Mouse (Mus musculus): Measurements from ENCODE around the gene Dqx1. TPM values are rescaled to one million over a fixed set of nuclear protein-coding genes. Genes with fewer than 3 reads are reported as not detected.

Gene Dqx1
- polyA plus RNA-seq, 1 experiment from 2014 or later: 0.68 TPM

DNA sequence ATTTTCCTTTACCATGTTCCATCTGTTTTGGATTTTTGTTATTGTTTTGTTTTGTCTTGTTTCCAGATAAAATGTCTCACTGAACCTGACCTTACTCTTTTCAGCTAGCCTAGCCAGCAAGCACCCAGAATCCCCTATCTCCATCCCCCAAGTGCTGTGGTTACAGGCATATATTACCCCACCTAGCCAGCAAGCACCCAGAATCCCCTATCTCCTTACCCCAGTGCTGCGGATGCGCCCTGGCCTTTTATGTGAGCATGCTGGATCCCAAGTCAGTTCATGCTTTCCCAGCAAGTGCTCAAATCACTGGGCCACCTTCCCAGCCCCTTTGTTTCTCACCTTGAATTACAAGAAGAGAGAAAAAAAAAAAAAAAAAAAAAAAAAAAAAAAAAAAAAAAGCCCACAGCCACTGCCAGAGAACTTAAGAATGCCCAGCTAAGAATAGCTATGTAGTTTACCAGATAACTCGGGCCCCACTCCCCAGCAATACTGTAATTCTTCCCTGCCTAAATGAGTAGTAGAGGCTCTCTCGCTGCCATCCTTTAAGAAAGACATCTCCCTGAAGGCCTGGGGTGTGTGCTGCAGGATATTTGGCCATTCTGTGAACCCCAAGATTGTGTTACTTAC, 54.0 kb downstream of the Dqx1 start:
- Histone ChIP-seq H3K36me3 (peaks cover 8% of the 10 kb centered on the region; the same call in 1 of the 2 replicates), H3K4me3 (replicated peaks) (no peak overlapping the region), H3K9ac (replicated peaks) (no peak overlapping the region), H3K4me1 (replicated peaks) (peaks cover 37% of the 10 kb centered on the region), H3K27me3 (no peaks in the 10 kb centered on the region), H3K9me3 (no peaks in the 10 kb centered on the region), H3K27ac (no peak overlapping the region), H3K4me2 (no peak overlapping the region)
- 89% methylated on average over 4 of the region's 4 CpGs for WGBS
- no peak for ATAC-seq (ENCODE audit: insufficient number of reproducible peaks, insufficient read depth, low FRiP score, low TSS enrichment, low read depth)

DNA sequence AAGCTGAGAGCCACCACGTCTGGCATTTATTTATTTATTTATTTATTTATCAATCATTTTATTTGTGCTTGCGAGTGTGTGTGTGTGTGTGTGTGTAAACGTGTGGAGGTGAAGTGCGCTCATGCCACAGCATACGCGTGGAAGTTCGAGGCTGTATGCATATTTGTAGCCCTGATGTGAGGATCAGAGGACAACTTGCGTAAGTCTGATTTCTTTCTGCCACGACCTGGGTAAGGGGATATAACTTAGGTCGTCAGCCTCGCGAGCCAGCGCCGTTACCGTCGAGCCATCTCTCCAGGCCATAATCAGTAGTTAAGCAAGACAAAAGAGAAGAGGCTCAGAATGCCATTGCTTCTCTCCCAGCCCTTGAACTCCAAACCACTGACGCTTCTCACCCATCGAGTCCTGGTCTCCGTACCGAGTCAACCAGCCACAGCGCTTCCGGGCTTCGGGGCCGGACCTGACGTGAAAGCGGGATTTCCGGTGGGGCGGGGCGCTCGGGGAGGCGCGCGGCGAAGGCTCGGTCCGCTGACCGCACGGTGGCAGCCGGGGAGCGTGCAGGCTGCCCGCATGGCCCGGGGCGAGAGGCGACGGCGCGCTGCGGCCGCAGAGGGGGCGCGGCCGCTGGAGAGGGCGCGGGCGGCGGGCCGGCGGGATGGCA, 57.5 kb downstream of the Dqx1 start, which contains the start of gene Mogs:
TSS of gene Mogs (plus strand) at position 486 of the 661 bp plus-strand sequence.
- Histone ChIP-seq H3K27ac (peak within 1 kb of the TSS; percentile 78), H3K9me3 (no peaks in the 10 kb centered on the region), H3K4me2 (peak within 1 kb of the TSS; percentile 96), H3K9ac (replicated peaks) (peak within 1 kb of the TSS; percentile 90), H3K4me3 (replicated peaks) (peak within 1 kb of the TSS; percentile 83), H3K27me3 (no peaks in the 10 kb centered on the region), H3K4me1 (replicated peaks) (peaks cover 30% of the 10 kb centered on the region), H3K36me3 (peaks cover 42% of the 10 kb centered on the region)
- under 1% methylated on average over 56 of the region's 58 CpGs for WGBS
- peak; percentile 76 for ATAC-seq (ENCODE audit: insufficient number of reproducible peaks, insufficient read depth, low FRiP score, low TSS enrichment, low read depth)

DNA sequence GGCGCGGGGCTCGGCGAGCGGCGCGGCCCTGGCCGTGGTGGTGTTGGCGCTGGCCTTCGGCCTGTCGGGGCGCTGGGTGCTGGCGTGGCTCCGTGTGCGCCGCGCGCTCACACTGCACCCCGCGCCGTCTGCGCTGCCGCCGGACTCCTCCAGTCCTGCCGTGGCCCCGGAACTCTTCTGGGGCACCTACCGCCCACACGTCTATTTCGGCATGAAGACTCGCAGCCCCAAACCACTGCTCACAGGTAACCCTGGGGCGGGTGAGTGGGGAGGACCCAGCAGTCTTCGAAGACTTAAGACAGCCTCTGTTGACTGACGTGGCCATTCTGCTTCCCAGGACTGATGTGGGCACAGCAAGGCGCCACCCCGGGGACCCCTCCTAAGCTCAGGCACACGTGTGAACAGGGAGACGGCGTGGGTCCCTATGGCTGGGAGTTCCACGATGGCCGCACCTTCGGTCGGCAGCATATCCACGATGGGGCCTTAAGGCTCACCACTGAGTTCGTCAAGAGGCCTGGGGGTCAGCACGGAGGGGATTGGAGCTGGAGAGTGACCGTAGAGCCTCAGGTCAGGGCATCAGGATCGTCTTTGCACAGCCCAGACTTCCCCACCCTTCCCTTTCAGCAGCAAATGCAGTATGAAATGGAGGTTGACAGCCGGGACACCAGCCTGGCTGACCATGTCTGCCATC, 58.2 kb downstream of the Dqx1 start:
- no peaks in the 10 kb centered on the region for H3K9me3 ChIP-seq
- WGBS: 3% methylated on average over 47 of the region's 48 CpGs
- H3K36me3 ChIP-seq: peaks cover 41% of the 10 kb centered on the region
- H3K27ac ChIP-seq: peak overlapping the region; percentile 78
- H3K4me1 ChIP-seq (replicated peaks): peaks cover 33% of the 10 kb centered on the region
- H3K27me3 ChIP-seq: no peaks in the 10 kb centered on the region
- peak overlapping the region; percentile 83 for H3K4me3 ChIP-seq (replicated peaks)
- H3K9ac ChIP-seq (replicated peaks): peak overlapping the region; percentile 90
- H3K4me2 ChIP-seq: peak overlapping the region; percentile 96
- peak; percentile 57 for ATAC-seq (ENCODE audit: insufficient number of reproducible peaks, insufficient read depth, low FRiP score, low TSS enrichment, low read depth)

DNA sequence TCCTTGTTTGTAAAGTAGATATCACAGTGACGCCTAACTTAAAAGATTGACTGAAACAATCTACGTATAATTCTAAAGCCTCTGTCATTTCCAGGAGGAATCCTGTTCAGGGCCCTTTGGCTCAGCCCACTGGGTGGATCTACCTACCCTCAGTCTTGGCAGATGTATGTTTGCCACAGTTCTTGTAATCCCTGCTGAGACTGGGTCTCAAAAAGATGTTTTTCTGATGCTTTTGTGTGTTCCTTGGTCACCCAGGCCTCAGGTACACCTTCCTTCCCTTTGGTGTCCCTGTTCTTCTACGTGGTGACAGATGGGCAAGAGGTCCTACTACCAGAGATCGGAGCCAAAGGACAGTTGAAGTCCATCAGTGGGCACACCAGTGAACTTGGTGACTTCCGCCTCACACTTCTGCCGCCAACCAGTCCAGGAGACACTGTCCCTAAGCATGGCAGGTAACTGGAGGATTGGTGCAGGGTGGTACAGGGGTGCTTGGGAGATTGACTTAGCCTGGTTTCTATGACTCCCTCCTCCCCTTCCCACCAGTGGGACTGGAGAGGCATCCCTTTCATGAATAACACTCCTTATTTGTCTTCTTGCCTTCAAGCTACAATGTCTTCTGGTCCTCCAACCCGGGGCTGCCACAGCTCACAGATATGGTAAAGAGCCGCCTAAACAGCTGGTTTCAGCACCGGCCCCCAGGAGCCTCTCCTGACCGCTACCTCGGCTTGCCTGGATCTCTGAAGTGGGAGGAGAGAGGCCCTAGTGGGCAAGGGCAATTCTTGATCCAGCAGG, 58.9 kb downstream of the Dqx1 start:
- Histone ChIP-seq H3K27me3 (no peaks in the 10 kb centered on the region), H3K9ac (replicated peaks) (peak overlapping the region; percentile 90), H3K27ac (peak overlapping the region; percentile 78), H3K4me2 (peak overlapping the region; percentile 96), H3K4me3 (replicated peaks) (peak overlapping the region; percentile 83), H3K36me3 (peaks cover 34% of the 10 kb centered on the region), H3K4me1 (replicated peaks) (peaks cover 33% of the 10 kb centered on the region), H3K9me3 (no peaks in the 10 kb centered on the region)
- 78% methylated on average over 11 of the region's 11 CpGs for WGBS
- ATAC-seq (ENCODE audit: insufficient number of reproducible peaks, insufficient read depth, low FRiP score, low TSS enrichment, low read depth): no peak

MicroRNAs within 50 kb of the gene (microRNA counts, 519-probe panel; counts per million panel counts)
- microRNA mmu-miR-3470a+mmu-miR-3470b: not detected

Small RNAs within 50 kb of the gene (microRNA-seq; reads per million reads assigned to microRNA genes)
- gene Mir3470a: not detected
- gene Mir7040: not detected

Other genes starting within 250 kb of the Dqx1 start
- 3.8 and 4.2 TPM in 2 replicates for gene Sema4f, start 118.1 kb upstream of the Dqx1 start, polyA plus RNA-seq (2016; fragmentation: Nextera tagmentation; extraction: Ambion mirVana)
- gene M1ap, start 110.9 kb upstream of the Dqx1 start, polyA plus RNA-seq (2016; fragmentation: Nextera tagmentation; extraction: Ambion mirVana): 0.20 and 0.32 TPM in 2 replicates
- 9.9 and 10.0 TPM in 2 replicates for gene Dok1, start 24.4 kb upstream of the Dqx1 start, polyA plus RNA-seq (2016; fragmentation: Nextera tagmentation; extraction: Ambion mirVana)
- gene Loxl3, start 23.7 kb upstream of the Dqx1 start, polyA plus RNA-seq (2016; fragmentation: Nextera tagmentation; extraction: Ambion mirVana): 15.7 and 19.4 TPM in 2 replicates
- 158 and 159 TPM in 2 replicates for gene Aup1, start 3.3 kb upstream of the Dqx1 start, polyA plus RNA-seq (2016; fragmentation: Nextera tagmentation; extraction: Ambion mirVana)
- gene Htra2, start 2.6 kb upstream of the Dqx1 start, polyA plus RNA-seq (2016; fragmentation: Nextera tagmentation; extraction: Ambion mirVana): 68.7 and 75.5 TPM in 2 replicates
- gene Tlx2, start 12.4 kb downstream of the Dqx1 start, polyA plus RNA-seq (2016; fragmentation: Nextera tagmentation; extraction: Ambion mirVana): 0.27 and 1.0 TPM in 2 replicates
- gene Pcgf1, start 20.0 kb downstream of the Dqx1 start, polyA plus RNA-seq (2016; fragmentation: Nextera tagmentation; extraction: Ambion mirVana): 39.0 and 39.7 TPM in 2 replicates
- 0.63 and 6.7 TPM in 2 replicates for gene Lbx2, start 28.5 kb downstream of the Dqx1 start, polyA plus RNA-seq (2016; fragmentation: Nextera tagmentation; extraction: Ambion mirVana)
- 3.6 and 3.8 TPM in 2 replicates for gene Ccdc142, start 43.8 kb downstream of the Dqx1 start, polyA plus RNA-seq (2016; fragmentation: Nextera tagmentation; extraction: Ambion mirVana)
- gene Gm42688, start 43.8 kb downstream of the Dqx1 start, polyA plus RNA-seq (2016; fragmentation: Nextera tagmentation; extraction: Ambion mirVana): 3.9 and 4.2 TPM in 2 replicates
- gene Mrpl53, start 51.2 kb downstream of the Dqx1 start, polyA plus RNA-seq (2016; fragmentation: Nextera tagmentation; extraction: Ambion mirVana): 134 and 140 TPM in 2 replicates
- gene Mogs, start 57.7 kb downstream of the Dqx1 start, polyA plus RNA-seq (2016; fragmentation: Nextera tagmentation; extraction: Ambion mirVana): 55.3 and 58.2 TPM in 2 replicates
- 191 and 219 TPM in 2 replicates for gene Wbp1, start 63.7 kb downstream of the Dqx1 start, polyA plus RNA-seq (2016; fragmentation: Nextera tagmentation; extraction: Ambion mirVana)
- 17.6 and 19.2 TPM in 2 replicates for gene Ino80b, start 67.6 kb downstream of the Dqx1 start, polyA plus RNA-seq (2016; fragmentation: Nextera tagmentation; extraction: Ambion mirVana)
- gene Rtkn, start 77.6 kb downstream of the Dqx1 start, polyA plus RNA-seq (2016; fragmentation: Nextera tagmentation; extraction: Ambion mirVana): 62.0 and 62.6 TPM in 2 replicates
- 10.2 and 10.4 TPM in 2 replicates for gene Wdr54, start 98.6 kb downstream of the Dqx1 start, polyA plus RNA-seq (2016; fragmentation: Nextera tagmentation; extraction: Ambion mirVana)
- 1.8 and 3.0 TPM in 2 replicates for gene 1700003E16Rik, start 98.6 kb downstream of the Dqx1 start, polyA plus RNA-seq (2016; fragmentation: Nextera tagmentation; extraction: Ambion mirVana)
- 102 and 104 TPM in 2 replicates for gene Dctn1, start 108.1 kb downstream of the Dqx1 start, polyA plus RNA-seq (2016; fragmentation: Nextera tagmentation; extraction: Ambion mirVana)
- gene Slc4a5, start 162.0 kb downstream of the Dqx1 start, polyA plus RNA-seq (2016; fragmentation: Nextera tagmentation; extraction: Ambion mirVana): 0.49 and 0.68 TPM in 2 replicates